Mouse (Mus musculus) urinary bladder, adult 2 months (tissue): Measurements from ENCODE around the gene Gmds. TPM values are rescaled to one million over a fixed set of nuclear protein-coding genes. Genes with fewer than 3 reads are reported as not detected.

ENCODE experiments used
- DNase-seq: peaks from one replicate; pipeline ENCODE4 v3.0.0; 2022; ENCODE audit warnings: low spot score
- polyA plus RNA-seq: library from polyadenylated mRNA; depleted of rRNA; stranded (reverse); fragments of >200 nt; gene quantifications from 2 replicates; pipeline ENCODE4 v1.2.3, GENCODE M21; 2012

The Gmds gene
- polyA plus RNA-seq, 1 experiment = 15.4 TPM

DNA sequence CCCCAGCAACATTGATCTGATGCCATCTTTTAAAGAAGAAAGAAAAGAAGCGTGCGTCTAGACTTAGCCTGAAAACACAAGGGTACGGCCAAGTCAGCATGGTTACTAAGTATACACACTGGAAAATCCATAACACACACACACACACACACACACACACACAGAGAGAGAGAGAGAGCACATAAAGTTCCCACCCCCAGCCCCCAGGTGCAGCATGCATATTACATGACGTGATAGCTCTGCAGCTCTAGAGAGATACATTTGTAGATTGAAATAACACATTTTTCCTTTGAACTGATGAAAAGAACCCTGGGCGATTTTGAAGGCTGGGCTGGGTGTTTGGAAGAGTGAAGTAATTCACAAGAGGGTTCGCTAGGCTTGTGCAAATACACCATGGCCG is 553.8 kb downstream of the Gmds start:
- DNase-seq = no peak

- no peak for DNase-seq
Observed at GRCm38 (mm10) chr13:31782063-31782462, 556.5 kb downstream of the Gmds start.

DNA sequence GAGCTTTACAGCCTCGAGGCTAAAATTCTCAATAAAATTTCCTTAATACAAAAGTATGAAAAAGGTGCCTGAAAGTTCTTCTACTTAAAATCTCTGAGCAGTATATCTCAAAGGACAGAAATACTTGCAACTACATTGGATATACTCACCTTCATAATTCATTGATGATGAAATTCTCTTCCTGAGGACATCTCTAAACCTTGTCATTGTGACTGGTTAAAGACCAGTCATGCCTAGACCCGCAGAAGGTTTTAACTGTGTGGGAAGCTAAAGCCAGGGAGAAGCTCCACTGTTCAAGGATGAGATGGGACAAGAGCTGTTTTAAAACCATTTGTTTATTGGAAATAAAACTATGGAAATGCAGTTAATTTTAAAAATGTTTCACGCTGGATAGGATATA is 558.2 kb downstream of the Gmds start:
- no peak for DNase-seq

DNA sequence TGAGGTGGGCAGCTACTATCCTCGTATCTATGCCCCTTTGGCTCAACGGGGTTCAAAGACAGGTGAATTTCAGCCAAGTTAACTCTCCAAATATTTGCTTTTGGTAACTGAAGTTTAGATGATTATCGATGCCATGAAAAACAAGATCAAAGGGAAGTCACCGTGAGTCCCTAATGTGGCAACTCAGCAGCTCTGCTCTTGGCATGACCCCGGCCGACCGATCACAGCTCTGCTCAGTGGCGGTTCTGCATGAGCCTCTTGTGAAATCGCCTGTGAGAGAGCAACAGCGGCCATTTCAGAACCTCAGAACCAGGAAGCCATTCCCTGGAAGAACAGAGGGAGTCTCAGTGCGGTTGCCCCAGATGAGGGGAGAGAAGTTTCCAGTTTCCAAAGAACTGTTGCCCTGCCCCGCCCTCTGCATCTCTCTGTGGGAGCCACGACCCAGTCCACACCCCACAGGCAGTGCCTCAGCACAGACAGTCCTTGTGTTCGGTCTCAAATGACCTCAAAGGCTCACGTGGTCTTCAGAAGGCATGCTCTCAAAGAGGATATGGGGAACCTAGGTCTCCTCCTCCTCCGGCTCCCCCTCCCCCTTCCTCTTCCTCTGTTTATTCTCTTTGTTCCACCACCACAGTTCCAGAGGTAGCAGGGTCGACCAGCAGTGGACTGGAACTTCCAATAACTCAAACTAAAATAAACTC is 559.1 kb downstream of the Gmds start:
- DNase-seq = no peak

- no peak for DNase-seq
Observed at GRCm38 (mm10) chr13:31775762-31776161, 562.8 kb downstream of the Gmds start.

DNA sequence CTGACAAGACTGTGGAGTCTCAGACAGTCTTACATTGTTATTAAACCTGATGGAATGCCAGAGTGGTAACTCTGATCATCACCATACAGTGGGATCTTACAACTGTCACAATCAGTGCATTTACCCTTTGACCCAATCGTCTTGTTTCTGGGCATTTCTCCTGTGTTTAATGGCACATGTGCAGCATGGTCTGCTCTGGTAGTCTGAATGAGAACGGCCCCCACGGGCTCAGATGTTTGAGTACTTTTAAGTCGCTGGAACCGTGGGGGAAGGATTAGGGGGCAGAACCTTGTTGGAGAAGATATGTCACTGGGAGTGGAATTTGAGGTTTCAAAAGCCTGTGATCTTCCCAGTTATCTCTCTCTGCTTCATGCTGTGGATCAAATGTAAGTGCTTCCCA is 565.7 kb downstream of the Gmds start:
- DNase-seq = no peak
